Mouse (Mus musculus) heart, postnatal 25 days (tissue): ENCODE data around the gene Jam3. TPM values are rescaled to one million over a fixed set of nuclear protein-coding genes. Genes with fewer than 3 reads are reported as not detected.
A peak's percentile ranks its signal among the peaks of the same experiment; 100 is the strongest.

Source experiments
- DNase-seq: peaks from one replicate; pipeline ENCODE4 v3.0.0; 2022; ENCODE audit warnings: low spot score
- intact Hi-C: fragments of 180-260 bp; cut with DNase I; formaldehyde crosslinking; loops from one replicate; pipeline ENCODE4 v1.15.1; 2025
- total RNA-seq, 2 experiments: library from RNA; stranded (reverse); gene quantifications; 2 replicates each; pipeline ENCODE4 v1.2.3; 2021

The Jam3 gene
- total RNA-seq, 2 experiments from 2014 or later: 13.0 to 16.6 TPM

- no peak for DNase-seq
- intact Hi-C loops: no loop called here
Observed at GRCm38 (mm10) chr9:27125450-27125849, 29.8 kb downstream of the Jam3 start.

GRCm38 (mm10) chr9:27123947-27124346 lies 31.3 kb downstream of the Jam3 start:
- DNase-seq: no peak
- intact Hi-C loops: no loop called here

- no peak for DNase-seq
- intact Hi-C loops: no loop called here
Observed at GRCm38 (mm10) chr9:27122963-27123362, 32.3 kb downstream of the Jam3 start.

GRCm38 (mm10) chr9:27122076-27122475 lies 33.1 kb downstream of the Jam3 start:
- intact Hi-C loops: no loop called here
- DNase-seq: no peak

GRCm38 (mm10) chr9:27121254-27121653 lies 34.0 kb downstream of the Jam3 start:
- intact Hi-C loops: no loop called here
- DNase-seq: no peak

- no peak for DNase-seq
- intact Hi-C loops: no loop called here
Observed at GRCm38 (mm10) chr9:27111756-27112155, 43.5 kb downstream of the Jam3 start.

GRCm38 (mm10) chr9:27110681-27111080 lies 44.5 kb downstream of the Jam3 start:
- intact Hi-C loops: no loop called here
- DNase-seq: peak; percentile 19

- peak; percentile 79 for DNase-seq
- intact Hi-C loops: loop anchor here (2.0 to 5.0 kb wide), 2 partner anchors 81 to 217 kb away; no protein-coding TSS in a partner anchor
Observed at GRCm38 (mm10) chr9:27109533-27110514, 45.4 kb downstream of the Jam3 start.

GRCm38 (mm10) chr9:27108451-27108850 lies 46.8 kb downstream of the Jam3 start:
- intact Hi-C loops: loop anchor here (2.0 to 5.0 kb wide), 2 partner anchors 82 to 219 kb away; no protein-coding TSS in a partner anchor
- no peak for DNase-seq

GRCm38 (mm10) chr9:27106081-27106480 lies 49.1 kb downstream of the Jam3 start:
- intact Hi-C loops: loop anchor here (1.0 to 5.0 kb wide), 2 partner anchors 70 to 221 kb away; no protein-coding TSS in a partner anchor
- DNase-seq: no peak

GRCm38 (mm10) chr9:27101466-27101865 lies 53.8 kb downstream of the Jam3 start:
- intact Hi-C loops: no loop called here
- no peak for DNase-seq

- no peak for DNase-seq
- intact Hi-C loops: no loop called here
Observed at GRCm38 (mm10) chr9:27099474-27099873, 55.7 kb downstream of the Jam3 start.

GRCm38 (mm10) chr9:27098557-27098956 lies 56.7 kb downstream of the Jam3 start:
- intact Hi-C loops: no loop called here
- no peak for DNase-seq

- intact Hi-C loops: no loop called here
- no peak for DNase-seq
Observed at GRCm38 (mm10) chr9:27098092-27098491, 57.1 kb downstream of the Jam3 start.

GRCm38 (mm10) chr9:27092916-27093315 lies 62.3 kb downstream of the Jam3 start:
- DNase-seq: no peak
- intact Hi-C loops: no loop called here

- intact Hi-C loops: no loop called here
- DNase-seq: no peak
Observed at GRCm38 (mm10) chr9:27090801-27091775, 64.1 kb downstream of the Jam3 start.

GRCm38 (mm10) chr9:27090134-27090533 lies 65.1 kb downstream of the Jam3 start:
- intact Hi-C loops: no loop called here
- DNase-seq: no peak

GRCm38 (mm10) chr9:27087402-27087801 lies 67.8 kb downstream of the Jam3 start:
- DNase-seq: no peak
- intact Hi-C loops: no loop called here

GRCm38 (mm10) chr9:27086256-27086655 lies 69.0 kb downstream of the Jam3 start:
- DNase-seq: no peak
- intact Hi-C loops: no loop called here

GRCm38 (mm10) chr9:27075812-27076211 lies 79.4 kb downstream of the Jam3 start:
- no peak for DNase-seq
- intact Hi-C loops: loop anchor here (10.0 kb wide), 1 partner anchor 209 kb away; no protein-coding TSS in a partner anchor
